Mouse (Mus musculus): ENCODE results near the gene Rapgefl1.

The Rapgefl1 gene

DNA sequence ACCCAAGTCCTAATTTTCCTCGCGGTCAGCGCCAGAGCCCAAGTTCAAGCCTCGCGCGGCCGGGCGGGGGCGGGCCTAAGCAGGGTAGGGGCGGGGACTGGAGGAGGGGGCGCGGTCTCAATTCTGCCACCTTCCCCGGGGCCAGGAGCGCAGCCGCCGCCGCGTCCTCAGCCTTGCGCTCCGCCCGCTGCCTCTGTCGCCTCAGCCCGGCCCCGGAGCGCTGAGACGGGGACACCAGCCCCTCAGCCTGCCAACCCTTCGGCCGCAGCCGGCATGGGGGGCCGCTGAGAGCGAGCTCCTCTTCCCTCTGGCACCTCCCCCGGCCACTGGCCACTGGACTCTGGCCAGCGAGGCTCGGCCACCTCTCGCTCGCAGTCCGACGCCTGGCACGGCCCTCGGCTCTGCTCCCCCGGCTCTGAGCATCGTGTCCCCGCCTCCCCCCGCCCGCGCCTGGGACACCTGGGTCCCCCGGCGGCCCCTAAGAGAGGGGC is at the start of gene Rapgefl1:
Gene Rapgefl1, plus strand, starts transcription at position 135 of the 491 bp plus-strand sequence.
- peak; percentile 62 to 82 for DNase-seq (ENCODE audit: low spot score in 2 of 2)

DNA sequence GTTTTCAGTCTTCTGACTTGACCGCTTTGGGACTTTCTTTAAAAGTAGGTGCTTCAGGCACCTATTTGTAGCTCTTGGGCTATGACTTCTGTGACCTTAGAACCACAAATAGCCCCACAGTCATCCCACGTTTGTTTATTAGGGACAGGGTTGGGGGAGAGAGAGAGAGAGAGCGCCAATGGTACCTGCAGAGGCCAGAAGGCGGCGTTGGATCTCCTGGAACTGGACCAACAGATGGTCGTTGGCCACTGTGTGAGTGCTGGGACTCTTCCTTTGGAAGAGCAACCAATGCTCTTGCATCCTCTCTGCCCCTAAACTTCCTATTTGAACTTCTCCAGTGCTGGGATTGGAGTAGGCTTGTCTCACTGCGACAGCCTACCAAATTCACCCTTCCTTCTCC is 49.4 kb upstream of the Rapgefl1 start:
- no peak for DNase-seq (ENCODE audit: low spot score in 2 of 2)

DNA sequence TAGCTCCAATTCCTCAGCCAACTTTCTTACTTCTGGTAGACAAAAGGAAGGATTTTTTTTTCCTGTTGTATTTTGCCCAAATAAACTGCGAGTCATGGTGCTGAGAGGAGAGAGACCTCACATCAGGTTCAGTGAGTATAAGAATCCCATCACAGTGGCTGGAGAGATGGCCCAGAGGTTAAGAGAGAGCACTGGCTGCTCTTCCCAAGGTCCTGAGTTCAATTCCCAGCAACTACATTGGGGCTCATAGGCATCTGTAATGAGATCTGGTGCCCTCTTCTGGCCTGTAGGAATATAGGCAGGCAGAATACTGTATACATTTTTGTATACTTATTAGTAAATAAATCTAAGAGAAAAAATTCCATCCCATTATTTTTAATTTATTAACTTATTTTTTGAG is 48.9 kb upstream of the Rapgefl1 start:
- DNase-seq (ENCODE audit: low spot score in 2 of 2): no peak

DNA sequence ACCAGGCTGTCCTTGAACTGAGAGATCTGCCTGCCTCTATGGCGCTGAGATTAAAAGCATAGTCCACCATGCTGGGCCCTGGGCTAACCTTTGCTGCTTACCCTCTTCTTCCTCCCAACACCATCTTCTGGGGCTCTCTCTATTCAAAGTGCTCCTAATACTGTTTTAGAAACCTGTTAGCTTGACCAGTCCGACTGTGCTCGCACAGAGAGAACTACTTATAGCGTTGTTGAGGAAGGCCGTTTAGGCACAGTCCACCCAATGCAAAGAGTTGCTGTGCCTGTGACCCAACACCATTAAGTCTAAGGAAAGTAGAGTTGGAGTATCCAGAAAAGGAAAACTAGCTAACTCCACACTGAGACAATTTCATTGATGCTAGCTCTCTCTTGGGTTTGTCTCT is 48.4 kb upstream of the Rapgefl1 start:
- no peak for DNase-seq (ENCODE audit: low spot score in 2 of 2)

DNA sequence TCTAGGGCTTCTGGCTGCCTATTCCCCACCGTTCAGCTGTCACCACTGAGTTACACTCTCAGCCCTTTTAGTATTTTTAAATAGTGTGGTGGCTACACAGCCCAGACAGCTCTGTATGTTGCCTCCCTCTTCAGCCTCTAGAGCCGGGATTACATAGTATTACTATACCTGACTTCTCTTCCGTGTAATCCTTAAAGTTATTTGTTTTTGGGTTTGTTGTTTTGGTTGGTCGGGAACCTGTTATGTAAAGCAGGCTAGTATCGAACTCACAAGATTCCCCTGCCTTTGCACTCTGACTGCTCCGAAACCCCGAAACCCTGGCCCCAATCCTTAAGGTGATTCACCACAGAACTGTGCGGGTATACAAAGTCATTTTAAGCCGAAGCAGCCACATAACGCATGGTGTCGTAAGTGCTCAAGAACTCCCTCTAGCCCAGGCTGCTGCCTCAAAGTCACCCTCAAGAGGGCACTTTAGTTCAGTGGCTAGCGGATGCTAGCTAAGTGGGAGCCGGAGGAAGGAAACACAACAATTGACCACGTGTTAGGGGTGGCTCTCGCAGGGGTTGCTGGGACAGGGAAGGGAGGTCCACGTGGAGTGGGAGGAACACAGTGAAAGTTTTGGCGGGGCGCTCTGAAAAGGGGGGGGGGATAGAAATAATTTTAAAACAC is 47.9 kb upstream of the Rapgefl1 start:
- DNase-seq (ENCODE audit: low spot score in 2 of 2): peak; percentile 43 to 79

DNA sequence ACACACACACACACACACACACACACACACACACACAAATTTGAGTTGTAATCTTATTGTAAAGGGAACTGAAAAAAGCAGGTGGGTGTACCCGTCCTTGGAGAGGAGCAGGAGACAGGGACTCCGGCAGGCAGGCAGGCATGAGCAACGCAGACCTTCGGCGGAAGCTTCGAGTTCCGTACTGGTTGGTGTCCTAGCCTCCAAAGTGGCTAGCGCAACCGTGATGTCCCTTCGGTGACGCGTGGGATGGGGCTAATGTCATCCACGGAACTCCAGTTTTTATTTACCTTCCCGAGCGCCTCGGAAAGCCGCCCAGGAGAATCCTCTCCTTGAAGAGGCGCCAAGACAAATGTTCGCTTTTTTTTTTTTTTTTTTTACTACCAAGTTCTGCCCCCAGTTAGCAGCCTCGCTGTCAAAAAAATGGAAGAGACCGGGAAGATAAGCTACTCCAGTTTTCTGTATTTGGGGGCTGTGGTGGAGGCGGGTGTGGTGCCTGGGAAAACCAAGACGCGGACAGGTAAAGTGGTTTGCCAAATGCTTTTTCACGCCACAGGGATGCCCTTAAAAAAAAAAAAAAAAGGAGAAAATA is 47.3 kb upstream of the Rapgefl1 start:
- no peak for DNase-seq (ENCODE audit: low spot score in 2 of 2)

DNA sequence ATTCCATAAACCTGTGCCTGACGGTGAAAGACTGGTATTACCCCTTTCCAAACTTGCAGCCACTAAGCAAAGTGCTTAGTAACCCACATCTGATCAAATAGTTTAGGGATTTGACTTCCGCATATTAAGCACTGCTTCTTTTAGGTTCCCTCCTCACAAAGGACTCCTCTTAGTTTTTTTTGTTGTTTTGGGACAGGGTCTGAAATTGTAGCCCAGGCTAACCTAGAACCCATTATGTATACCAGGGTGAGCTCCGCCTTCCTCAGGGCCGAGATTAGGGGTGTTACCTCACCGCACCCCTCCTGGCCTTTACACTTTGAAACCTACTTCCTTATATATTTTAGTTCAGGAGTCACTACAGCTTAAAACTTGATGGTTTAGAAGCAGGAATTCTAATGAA is 46.8 kb upstream of the Rapgefl1 start:
- DNase-seq (ENCODE audit: low spot score in 2 of 2): no peak

DNA sequence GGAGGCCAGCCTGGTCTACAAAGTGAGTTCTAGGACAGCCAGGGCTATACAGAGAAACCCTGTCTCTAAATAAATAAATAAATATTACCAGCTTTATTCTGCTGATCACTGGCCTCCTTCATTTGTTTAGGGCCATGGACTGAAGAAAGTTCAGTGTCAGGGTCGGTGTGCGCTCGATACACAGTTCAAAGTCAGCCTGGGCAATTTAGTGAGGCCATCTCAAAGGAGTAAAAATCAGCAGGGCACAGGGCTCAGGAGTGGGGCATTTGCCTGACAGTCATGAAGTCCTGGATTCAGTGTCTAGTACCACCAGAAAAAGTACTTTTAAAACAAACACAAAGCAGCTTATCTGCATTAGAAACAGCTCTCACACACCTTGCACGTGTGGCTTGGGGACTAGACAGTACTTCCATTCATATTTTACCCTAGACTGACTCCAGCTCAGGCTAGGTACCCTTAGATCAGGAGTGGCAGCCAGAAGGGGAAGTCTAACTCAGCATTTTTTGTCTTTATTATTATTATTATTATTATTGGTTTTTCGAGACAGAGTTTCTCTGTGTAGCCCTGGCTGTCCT is 45.9 kb upstream of the Rapgefl1 start:
- DNase-seq (ENCODE audit: low spot score in 2 of 2): no peak

DNA sequence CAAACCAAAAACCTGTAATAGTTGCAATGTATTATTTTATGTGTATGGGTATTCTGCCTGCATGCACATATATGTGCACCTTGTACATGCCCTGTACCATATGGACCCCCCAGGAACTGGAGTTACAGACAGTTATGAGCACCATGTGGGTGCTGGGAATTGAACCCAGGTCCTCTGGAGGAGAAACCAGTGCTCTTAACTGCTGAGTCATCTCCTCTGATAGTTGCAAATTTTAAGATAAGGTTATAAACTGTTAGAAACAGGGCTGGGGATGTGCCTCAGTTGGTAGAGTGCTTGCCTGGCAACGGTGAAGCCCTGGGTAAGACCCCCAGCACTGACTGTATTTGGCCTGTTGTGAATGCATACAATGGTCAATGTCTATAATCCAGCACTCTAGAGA is 45.1 kb upstream of the Rapgefl1 start:
- no peak for DNase-seq (ENCODE audit: low spot score in 2 of 2)

DNA sequence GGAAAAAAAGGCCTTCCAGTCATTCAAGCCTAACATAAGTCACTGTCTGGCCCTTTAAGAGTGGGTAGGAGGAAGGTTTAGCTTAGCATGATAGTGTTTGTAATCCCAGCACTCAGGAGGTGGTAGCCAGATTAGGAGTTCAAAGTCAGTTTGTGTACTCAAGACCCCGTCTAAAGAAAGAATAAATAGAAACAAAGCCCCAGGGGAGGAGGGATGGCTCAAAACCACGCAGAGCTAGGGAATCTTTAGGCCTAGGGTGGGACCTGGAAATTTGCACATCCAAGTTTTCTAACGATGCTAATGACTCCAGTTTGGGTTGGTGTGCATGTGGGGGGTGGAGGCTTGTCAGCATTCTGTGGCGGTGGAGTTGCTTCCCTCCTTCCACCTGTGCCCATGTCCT is 44.5 kb upstream of the Rapgefl1 start:
- DNase-seq (ENCODE audit: low spot score in 2 of 2): no peak

DNA sequence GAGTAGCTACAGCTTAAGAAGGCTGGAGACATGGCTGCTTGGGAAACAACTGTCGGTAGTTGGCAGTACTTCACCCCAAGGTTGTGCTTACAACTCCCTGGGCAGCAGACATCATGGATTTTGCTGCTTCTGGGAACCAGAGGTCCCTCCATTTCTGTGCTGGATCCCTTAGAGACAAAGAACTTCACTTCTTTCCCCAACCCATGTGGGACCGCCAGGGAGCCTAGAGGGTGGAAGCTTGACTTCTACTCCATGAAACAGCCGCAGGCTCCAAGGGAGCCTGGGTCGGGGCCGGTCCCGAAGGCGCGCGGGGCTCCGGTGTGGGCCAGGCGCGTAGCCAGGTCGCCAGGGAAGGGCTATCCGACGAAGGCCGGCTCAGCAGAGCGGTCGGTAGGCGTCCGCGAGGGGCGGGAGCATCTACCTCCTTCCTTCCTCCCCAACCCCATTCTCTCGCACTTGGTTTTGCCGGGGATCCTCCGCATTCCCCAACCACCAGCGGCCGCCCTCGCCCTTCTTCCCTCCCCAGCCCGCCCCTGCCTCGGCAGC is 42.0 kb upstream of the Rapgefl1 start:
- peak; percentile 42 to 72 for DNase-seq (ENCODE audit: low spot score in 2 of 2)

DNA sequence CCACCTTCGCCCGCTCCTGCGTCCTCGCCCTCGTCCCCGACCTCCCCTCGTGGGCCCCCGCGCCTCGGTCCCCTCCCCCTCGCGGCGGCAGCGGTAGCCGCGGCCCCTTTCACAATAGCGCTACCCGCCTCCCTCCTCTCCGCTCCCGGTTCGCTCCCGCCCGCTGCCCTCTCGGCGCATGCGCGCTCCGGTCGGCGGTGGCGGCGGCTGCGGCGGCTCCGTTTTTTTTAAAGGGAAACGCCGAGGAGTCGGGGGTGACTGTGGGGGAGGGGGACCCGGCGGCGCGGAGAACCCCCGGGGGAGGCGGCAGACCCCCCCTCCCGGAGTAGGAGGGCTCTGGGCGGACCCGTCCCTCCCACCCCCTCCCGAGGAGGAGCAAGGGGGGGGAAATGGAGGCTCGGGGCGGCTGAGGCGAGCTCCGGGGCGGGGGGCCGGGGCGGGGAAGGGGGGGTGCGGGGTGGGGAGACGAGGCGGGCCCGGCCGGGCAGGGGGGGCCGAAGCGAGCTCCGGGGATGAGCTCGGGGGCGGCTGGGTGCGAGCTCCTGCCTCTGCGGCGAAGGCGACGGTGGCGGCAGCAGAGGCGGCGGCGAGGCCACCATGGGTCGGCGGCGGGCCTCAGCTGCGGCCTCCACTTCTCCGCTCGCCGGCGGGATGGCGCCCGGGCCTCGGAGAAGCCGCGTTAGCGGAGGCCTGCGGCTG is 41.4 kb upstream of the Rapgefl1 start, which contains the start of gene Msl1:
Gene Msl1, plus strand, starts transcription at position 502 of the 699 bp plus-strand sequence.
- peak; percentile 83 to 90 for DNase-seq (ENCODE audit: low spot score in 2 of 2)

DNA sequence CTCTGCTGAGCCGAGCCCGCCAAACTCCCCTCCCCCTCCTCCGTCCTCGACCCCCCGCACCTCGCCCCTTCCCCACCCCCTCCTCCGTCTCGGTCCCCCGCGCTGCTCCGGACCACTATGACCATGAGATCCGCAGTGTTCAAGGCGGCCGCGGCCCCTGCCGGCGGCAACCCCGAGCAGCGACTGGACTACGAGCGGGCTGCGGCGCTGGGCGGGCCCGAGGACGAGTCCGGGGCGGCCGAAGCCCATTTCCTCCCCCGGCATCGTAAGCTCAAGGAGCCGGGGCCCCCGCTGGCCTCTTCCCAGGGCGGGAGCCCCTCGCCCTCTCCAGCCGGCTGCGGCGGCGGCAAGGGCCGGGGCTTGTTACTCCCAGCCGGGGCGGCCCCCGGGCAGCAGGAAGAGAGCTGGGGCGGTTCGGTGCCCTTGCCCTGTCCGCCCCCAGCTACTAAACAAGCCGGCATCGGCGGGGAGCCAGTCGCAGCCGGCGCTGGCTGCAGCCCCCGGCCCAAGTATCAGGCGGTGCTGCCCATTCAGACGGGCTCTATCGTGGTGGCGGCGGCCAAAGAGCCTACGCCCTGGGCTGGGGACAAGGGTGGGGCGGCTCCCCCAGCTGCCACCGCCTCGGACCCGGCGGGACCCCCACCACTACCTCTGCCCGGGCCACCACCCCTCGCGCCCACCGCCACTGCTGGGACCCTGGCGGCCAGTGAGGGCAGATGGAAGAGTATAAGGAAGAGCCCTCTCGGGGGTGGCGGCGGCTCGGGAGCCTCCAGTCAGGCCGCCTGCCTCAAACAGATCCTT is 40.7 kb upstream of the Rapgefl1 start:
- peak in 1 of 2 experiments; percentile 60 for DNase-seq (ENCODE audit: low spot score in 2 of 2)

DNA sequence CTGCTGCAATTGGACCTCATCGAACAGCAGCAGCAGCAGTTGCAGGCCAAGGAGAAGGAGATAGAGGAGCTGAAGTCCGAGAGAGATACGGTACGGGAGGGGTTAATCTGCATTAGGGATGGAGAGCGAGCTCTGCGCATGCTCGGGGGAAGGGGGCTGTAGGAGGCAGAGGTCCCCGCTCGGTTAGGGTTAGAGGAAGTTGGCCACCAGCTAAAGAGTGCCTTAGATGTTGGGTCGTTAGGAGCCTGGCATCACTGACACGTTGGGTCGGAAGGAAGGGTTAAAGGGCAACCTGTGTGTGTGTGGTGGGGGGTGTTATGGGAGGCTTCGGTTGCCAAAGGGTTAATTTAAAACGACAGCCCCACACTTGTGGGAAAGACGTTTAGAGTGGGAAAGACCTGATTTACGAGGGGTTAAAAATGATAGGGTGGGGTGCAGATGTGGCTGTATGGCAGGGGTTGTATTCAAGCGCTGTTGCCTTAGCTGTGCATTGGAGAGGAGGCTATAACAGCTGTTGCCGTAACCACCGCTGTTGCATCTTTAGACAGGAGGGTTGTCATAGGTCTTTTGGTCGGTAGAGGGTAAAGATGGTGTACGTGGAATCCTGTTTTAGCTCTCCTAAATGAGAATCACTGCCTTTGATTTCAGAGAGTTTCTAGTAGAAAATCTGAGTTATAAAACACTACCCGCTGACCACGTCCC is 39.9 kb upstream of the Rapgefl1 start:
- DNase-seq (ENCODE audit: low spot score in 2 of 2): peak in 1 of 2 experiments; percentile 74

DNA sequence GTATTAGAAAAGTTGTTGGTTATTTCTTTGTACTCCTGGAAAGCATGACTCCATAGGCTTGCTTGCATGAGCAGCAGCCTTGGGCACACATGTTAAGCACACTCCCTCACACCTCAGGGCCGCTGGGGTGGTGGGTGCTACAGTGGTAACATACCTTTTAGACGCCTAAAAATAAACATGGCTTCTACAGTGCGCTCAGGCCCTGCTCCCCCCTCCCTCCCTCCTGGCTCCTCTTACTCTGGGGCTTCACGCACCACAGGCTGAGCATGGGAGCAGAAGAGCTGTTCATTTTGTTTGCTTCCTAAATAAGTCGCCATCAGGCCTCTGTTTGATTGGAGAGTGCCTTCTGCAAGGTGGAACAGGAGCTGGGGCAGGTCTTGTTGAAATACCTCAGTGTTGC is 39.3 kb upstream of the Rapgefl1 start:
- DNase-seq (ENCODE audit: low spot score in 2 of 2): no peak

DNA sequence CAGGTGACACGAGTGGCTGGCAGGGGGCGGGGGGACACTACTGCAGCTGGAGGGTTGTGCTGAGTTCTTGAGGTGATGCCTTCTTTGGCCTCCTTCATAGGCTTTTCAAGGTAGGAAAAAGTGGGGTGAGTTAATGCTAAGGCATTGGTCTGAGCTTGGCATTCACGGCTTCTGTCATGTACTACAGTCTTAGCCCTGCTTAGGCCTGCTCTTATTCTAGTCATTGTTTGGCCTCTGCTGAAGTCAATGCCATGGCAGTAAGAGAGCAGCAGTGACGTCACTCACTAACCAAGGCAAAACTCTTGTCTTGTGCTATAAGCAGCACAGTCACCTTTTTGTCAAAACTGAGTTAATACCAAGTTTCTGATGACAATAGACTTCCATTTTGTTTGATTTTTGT is 38.7 kb upstream of the Rapgefl1 start:
- DNase-seq (ENCODE audit: low spot score in 2 of 2): no peak

DNA sequence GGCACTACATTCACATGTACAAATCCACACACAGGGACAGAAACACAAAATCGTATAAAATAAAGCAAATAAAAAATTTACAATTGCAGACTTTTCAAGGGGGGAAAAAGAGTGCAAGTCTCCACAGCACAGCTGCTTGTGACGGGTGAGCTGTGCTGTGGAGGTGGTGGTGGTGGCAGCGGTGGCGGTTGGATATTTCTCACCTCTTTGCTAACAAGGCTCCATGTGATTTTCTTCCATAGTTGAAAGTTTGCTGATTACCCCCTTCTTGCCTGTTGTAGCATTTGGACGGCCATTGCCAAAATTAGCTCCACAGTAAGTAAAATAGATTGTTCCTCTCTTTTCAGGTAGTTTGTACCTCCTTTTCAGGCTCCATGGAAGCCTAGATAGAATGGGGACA is 32.0 kb upstream of the Rapgefl1 start, which contains the start of gene Casc3:
Gene Casc3, plus strand, starts transcription at position 301 of the 400 bp plus-strand sequence.
- DNase-seq (ENCODE audit: low spot score in 2 of 2): no peak

DNA sequence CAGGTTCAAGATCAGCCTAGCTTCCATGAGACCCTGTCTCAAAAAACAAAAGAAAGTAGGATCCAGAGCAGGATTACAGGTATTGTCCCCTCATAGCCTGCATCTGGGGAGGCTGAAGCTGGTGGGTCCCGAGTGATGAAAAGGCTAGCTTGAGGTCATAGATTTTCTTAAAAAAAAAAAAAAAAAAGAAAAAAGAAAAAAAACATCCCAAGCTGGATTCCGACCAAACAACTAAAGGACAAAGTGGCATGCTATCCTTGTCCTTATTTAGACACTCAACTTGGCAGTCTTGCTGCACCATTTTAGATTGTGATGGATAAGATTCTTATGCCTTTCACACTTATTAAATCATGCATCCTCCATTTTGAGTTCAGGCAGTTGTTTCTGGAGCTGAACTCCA is 28.2 kb upstream of the Rapgefl1 start:
- DNase-seq (ENCODE audit: low spot score in 2 of 2): no peak

DNA sequence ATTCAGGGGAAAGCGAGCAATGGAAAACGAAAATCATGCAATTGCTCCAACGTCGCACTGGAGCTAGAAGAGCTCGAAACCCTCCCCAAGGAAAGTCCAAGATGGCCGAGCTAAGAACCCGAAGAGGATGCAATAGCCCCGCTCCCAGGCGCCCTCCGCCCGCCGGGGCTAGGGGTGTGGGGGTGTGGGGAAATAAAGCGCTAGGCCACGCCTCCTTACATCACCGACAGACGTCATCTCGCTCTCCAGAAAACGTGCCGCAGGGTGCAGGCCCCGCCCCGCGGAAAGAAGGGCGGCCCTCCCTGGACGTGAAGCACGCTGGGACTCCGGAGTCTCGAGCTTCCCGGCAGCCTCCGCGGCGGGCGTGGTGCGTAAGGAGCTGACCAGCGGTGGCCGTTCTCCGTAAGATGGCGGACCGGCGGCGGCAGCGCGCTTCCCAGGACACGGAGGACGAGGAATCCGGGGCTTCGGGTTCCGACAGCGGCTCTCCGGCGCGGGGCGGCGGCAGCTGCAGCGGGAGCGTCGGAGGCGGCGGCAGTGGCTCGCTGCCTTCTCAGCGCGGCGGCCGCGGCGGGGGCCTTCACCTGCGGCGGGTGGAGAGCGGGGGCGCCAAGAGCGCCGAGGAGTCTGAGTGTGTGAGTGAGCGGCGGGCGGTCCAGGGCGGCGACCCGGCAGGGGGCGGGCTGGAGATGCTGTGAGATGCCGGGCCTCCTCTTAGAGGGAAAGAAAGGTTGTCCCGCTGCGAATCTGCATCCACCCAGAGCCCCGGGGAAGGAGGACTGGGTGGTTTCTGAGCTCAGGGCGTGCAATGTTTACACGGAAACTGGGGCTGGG is 26.9 kb upstream of the Rapgefl1 start:
- DNase-seq (ENCODE audit: low spot score in 2 of 2): peak; percentile 93 to 98

DNA sequence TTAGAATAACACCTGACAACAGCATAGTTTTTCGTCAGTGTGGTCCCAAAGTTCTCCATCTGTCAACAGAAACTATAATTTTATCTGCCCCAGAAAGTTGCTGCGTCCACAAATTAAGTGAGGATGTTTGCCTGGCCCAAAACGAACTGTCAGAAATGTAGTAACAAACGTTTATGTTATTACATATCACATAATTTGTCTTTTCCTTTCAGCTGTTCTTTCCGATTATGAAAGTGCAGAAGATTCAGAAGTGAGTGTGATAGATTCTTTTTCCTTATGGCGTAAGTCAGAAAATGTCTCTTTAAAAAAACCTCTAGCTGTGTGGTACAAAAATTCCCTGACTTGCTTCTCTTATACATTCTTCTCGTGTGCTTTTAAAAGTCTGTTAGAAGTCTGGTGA is 25.9 kb upstream of the Rapgefl1 start:
- no peak for DNase-seq (ENCODE audit: low spot score in 2 of 2)
